Mouse (Mus musculus) 416B (cell line): ENCODE measurements around the gene Fzd9.
"Not testable (repeated sequence)": the region's sequence is repeated elsewhere in the genome, so short reads cannot be mapped to it uniquely, and the experiment has no call there.

Experiments
- DNase-seq: peaks from one replicate; pipeline ENCODE4 v3.0.0; 2011; ENCODE audit warnings: low read depth

Fzd9 gene

GRCm38 (mm10) chr5:135248956-135249676, 1.9 kb downstream of the Fzd9 start:
- no peak for DNase-seq

- DNase-seq = no peak
Observed at GRCm38 (mm10) chr5:135247337-135247736, 3.7 kb downstream of the Fzd9 start.

GRCm38 (mm10) chr5:135246531-135246930, 4.5 kb downstream of the Fzd9 start:
- no peak for DNase-seq

- no peak for DNase-seq
Observed at GRCm38 (mm10) chr5:135243166-135243565, 7.9 kb downstream of the Fzd9 start.

- no peak for DNase-seq
Observed at GRCm38 (mm10) chr5:135242608-135243007, 8.4 kb downstream of the Fzd9 start.

DNA sequence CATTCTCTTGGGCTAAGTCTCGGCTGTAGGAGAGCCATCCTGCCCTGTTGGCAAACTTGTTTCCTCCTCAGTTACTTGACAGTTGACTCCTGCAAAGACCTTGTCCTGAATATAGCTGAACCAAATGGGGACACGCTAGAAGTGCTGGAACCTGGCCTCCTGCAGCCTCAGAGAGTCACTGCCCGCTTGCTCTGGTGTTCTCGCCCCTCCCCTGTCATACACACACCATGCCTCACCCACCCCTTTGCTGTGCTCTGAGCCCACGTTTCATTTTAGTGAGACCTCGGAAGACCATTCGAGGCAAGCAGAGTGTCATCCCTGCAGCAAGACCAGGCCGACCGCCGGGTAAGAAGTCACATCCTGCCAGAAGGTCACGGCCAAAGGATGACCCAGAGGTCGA, 8.9 kb downstream of the Fzd9 start:
- no peak for DNase-seq

- no peak for DNase-seq
Observed at GRCm38 (mm10) chr5:135241474-135241873, 9.6 kb downstream of the Fzd9 start.

DNA sequence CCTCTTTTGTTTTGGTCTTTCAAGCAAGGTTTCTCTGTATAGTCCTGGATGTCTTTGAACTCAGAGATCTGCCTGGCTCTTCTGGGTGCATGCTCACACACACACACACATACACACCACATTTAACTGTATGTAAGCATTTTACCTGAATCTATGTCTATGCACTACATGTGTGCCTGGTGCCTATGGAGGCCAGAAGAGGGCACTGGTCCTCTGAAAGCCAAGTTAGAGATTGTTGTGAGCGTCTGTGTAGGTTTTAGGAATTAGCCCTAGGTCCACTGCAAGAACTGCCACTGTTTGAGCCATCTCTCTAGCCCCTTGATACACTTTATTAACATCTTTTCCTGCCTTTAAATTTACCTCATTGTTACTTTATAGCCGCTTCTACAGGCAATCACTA, 12.2 kb downstream of the Fzd9 start:
- no peak for DNase-seq

DNA sequence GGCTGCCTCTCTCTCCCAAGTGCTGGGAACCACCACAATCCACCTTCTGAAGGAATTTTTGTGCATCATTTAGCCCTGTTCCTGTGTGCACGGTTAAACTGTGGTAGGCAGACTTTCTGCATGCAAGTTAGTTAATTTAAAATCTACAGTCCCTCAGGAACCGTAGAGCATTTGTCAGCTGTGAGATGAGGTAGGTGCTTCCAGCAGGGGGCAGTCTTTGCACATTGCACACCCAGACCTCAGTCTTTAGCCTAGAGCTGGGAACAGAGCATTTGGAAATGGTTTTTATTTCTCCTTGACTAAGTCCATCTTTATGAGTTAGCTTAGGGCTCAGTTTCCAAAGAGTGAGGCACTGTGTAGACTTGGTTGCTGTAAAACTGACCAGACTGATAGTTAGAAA, 14.5 kb downstream of the Fzd9 start:
- peak; percentile 55 for DNase-seq

- DNase-seq = no peak
Observed at GRCm38 (mm10) chr5:135233166-135233920, 17.7 kb downstream of the Fzd9 start.

DNA sequence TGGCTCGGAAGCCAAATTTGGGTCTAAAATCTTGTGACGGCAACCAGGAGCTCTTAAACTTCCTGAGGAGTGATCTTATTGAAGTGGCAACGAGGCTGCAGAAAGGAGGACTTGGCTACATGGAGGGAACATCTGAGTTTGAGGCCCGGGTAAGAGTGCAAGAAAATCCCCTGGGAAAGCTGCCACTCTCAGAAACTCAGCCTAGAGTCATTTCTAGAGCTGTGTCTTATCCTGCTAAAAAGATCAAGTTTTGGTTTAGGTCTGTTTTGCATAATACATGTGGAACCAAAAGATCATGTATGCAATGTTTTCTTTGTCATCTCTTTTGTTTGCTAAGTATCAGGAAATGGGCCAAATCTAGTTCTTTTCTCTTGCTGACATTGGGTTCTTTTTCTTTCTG, 20.8 kb downstream of the Fzd9 start:
- no peak for DNase-seq

DNA sequence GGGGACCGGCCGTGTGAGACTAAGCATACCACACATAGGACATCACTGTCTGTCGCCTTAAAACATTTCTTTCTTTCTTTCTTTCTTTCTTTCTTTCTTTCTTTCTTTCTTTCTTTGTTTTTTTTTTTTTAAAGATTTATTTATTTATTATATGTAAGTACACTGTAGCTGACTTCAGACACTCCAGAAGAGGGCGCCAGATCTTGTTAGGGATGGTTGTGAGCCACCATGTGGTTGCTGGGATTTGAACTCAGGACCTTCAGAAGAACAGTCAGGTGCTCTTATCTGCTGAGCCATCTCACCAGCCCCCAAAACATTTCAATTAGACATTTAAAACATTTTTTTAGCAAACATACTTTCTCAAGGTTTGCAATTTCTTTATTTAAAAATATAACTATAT, 25.2 kb downstream of the Fzd9 start:
- DNase-seq = not testable (repeated sequence)

DNA sequence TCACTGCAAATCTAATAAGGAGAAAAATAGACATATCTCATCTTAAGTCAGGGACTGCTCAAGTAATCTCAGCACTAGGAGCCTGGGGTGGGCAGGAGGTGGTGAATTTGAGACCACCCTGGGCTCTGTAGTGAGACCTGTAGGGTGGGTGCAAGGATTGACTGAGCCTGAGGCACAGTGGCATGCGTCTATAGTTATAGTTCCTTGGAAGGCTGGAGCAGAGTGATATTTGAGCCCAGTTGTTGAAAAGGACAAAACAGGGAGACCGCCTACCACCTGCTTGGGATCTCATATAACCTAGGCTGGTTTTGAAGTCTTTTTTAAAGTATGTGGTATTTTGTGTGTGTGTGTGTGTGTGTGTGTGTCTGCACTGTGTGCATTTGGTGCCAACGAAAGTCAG, 26.9 kb downstream of the Fzd9 start:
- no peak for DNase-seq

DNA sequence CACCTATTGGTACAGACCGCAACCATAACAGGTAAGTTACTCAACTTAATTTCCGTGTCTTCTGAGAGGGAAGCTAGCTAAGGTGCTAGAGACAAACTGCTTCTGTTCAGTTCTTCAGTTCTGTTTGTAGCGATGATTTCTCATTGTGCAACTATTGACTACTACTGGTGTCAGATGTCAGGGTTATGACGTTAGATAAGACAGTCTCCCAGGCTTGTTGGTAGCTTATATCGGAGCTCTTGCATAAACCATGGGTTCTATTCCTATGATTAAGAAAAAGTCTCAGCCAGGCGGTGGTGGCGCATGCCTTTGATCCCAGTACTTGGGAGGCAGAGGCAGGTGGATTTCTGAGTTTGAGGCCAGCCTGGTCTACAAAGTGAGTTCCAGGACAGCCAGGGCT, 29.0 kb downstream of the Fzd9 start:
- peak; percentile 66 for DNase-seq

DNA sequence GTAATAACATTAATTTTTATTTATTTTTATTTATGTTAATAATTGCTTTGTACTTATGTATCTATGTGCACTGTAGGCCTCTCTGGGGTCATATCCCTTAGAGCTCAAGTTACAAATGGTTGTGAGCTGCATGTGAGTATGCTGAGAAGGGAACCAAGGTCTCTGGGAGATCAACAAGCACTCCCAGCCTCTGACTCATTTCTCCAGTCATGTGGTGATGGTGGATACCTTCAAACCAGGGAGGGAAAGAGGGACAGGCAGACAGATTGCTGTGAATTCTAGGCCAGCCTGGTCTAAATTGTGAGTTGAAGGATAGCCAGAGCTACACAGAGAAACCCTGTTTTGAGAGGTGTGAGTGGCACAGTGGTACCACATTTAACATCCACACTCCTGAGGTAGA, 30.1 kb downstream of the Fzd9 start:
- DNase-seq = peak; percentile 46

GRCm38 (mm10) chr5:135216871-135217270, 34.2 kb downstream of the Fzd9 start:
- DNase-seq = no peak

- peak; percentile 56 for DNase-seq
Observed at GRCm38 (mm10) chr5:135208197-135208596, 42.8 kb downstream of the Fzd9 start.

DNA sequence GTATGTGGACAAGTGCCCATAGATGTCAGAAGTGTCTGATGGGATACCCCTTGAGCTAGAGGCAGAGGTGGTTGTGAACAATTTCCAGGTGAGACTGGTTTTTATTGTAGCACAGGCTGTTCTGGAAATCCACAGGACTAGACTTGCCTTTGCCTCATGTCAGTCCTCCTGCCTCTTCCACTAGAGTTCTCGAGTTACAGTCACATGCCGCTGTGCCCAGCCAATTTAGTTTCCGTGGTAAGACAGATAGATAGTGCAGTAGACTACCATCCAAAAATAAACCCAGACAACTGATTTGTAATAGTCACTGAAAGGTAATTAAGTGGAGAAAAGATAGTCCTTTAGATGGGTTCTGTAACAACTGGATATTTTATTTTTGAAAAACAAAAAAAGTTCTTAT, 48.3 kb downstream of the Fzd9 start:
- DNase-seq = peak; percentile 66
